Mouse (Mus musculus) CD4-positive, CD25-positive, alpha-beta regulatory T cell, adult 2 months (primary cell): ENCODE measurements around the gene Pfn4.
"Not testable (repeated sequence)": the region's sequence is repeated elsewhere in the genome, so short reads cannot be mapped to it uniquely, and the experiment has no call there.

Source experiments
- DNase-seq: peaks from one replicate; pipeline ENCODE4 v3.0.0-alpha.2; 2012; ENCODE audit warnings: low read depth, low spot score

Gene Pfn4

DNA sequence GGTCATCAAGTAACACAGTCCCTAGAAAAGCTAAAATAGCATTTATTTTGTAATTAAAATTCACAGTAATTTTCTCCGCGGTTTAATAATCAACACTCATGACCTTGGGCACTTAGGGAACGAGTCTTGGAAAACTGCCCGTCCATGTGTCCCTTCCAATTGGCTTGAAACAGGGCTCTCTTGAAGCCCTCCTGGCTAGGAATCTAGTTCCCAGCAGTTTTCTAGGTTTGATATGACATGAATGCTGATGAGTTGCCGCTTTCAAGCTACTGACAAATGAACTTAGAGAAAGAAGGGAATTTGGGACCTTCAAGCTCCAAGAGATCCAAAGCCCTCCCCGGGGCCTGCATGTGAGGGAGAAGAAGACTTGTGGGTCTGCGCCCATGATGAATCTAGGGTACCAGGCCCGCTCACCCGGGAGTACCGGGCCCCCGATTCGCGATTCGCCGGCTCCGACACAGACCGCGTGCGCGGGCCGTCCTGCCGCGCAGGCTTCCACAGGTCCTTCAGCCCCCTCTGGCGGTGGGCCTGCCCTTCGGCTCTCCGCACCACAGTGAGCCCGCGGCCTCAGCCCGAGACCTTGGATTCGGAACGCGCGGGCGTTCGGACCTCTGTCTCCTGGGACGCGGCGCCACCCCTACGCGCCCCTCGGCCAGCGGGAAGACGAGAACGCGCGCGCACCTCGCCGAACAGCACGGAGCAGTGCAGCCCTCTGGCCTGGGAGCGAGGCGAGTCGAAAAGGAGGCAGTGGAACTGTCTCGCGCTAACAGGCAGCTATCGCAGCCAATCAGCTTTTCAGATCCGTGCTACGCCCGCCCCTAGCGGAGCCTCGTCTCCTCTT lies at the start of gene Pfn4, which contains the start of gene Fam228b:
TSS of gene Pfn4 (plus strand) at position 531 of the 841 bp plus-strand sequence.
TSS of gene Fam228b (minus strand) at position 776 of the 841 bp plus-strand sequence.
- peak; percentile 95 for DNase-seq

DNA sequence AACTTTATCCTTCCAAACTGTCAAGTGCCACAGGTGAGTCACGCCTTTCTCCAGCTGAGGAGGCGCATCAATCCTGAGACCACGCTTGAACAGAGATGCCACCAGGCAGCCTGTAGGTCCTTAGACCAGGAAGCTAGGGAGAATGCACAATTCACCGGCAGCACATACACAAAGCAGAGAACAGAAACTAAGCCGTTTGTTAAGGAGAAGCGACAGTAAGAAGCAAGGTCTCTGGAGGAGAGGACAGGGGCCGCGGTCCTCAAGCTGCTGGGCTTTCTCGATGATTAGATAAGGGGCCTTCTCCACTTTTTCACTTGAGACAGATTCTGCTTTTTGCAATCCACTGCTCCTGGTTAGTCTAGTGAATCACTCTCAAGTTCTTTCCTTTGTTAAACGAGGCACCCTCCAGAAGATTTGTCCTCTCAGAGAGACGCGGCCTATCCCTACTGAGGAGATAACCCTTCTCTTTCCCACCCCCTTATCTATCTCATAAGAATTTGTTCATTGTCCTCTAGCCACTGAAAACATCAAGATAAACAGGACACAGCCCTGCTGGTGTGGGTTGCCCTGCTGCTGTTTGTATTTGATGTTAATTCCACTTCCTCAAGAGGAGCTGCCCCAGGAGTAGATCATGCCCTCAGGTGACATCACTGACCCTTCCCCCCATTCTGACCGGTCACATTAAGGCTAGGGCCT lies 49.6 kb upstream of the Pfn4 start:
- no peak for DNase-seq

GRCm38 (mm10) chr12:4719762-4720754 lies 48.8 kb upstream of the Pfn4 start:
- DNase-seq, result peak; percentile 27

DNA sequence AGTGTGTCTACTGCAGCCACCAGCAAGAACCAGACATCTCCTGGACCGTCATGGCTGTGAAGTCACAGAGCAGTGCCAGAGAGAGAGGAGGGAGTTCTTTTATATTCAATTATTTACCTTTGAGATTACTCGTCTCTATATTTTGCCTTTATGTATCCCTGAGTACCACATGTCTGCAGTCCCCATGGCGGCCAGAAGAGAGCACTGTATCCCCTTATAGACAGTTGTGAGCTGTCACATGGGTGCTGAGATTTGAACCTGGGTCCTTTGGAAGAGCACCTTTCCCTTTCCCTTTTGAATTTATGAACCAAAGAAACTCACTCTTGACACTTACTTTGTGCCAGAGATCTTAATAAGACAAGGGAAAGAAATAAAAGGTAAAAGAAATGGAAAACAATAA lies 39.7 kb upstream of the Pfn4 start:
- peak; percentile 30 for DNase-seq

DNA sequence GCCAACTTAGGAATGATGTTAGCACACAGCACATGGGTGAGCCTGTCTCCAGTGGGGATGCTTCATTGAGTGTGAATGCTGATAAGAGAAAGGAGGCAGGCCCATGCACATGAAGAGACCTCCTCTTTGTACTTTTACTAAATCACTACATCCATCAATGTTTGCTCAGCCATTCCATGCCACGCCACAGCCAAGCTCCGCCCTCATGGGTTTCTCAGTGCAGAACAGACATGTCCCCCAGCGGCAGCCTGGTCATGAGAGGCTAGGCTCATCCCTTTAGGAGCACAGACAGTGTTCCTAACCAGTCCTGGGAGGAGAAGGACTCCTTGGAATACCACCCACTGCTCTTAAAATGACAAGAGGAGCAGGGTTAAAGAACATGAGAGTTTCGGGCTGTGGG lies 37.2 kb upstream of the Pfn4 start:
- no peak for DNase-seq

- DNase-seq, result no peak
Measured at GRCm38 (mm10) chr12:4732332-4732731, 36.5 kb upstream of the Pfn4 start.

GRCm38 (mm10) chr12:4738031-4738576 lies 30.7 kb upstream of the Pfn4 start, which contains the start of gene Fam228a:
Fam228a (minus strand) TSS chr12:4738430.
- DNase-seq, result no peak

DNA sequence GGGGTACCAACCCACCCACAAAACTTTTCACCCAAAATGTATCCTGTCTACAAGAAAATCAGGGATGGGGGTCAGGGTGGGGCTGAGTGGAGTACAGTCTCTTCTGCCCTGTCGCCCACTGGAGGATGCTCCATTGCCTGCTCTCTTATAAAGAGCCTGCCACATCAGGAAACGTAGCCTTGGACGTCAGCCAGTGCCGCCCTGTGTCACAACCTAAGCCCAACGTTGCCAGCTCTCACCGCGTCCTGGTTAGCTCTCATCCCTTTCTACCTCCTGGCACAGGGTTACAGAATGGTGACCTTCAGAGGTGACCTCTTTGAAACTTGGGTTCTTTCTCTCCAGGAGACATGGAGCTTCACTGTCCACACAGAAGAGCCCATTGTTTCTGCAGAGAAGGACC lies 28.0 kb upstream of the Pfn4 start:
- no peak for DNase-seq

- no peak for DNase-seq
Measured at GRCm38 (mm10) chr12:4742183-4742582, 26.6 kb upstream of the Pfn4 start.

DNA sequence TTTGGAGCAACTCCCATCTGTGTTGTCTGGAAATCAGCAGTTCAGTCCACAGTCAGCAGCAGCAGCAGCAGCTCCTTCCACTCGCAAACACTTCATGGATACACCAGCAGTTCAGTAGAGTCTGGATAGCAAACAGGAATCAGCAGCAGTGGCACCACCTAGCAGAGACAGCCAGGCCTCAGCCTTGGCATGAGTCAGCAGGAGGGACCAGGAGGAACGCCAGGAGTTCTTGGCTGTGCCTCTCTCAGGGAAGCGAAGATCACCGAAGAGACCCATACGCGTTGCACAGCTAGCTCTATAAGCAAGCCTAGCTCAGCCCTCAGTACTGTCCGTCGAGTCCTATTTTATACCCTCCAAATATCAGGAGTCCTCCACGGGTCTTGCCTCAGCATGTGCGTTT lies 24.3 kb upstream of the Pfn4 start:
- DNase-seq, result no peak

DNA sequence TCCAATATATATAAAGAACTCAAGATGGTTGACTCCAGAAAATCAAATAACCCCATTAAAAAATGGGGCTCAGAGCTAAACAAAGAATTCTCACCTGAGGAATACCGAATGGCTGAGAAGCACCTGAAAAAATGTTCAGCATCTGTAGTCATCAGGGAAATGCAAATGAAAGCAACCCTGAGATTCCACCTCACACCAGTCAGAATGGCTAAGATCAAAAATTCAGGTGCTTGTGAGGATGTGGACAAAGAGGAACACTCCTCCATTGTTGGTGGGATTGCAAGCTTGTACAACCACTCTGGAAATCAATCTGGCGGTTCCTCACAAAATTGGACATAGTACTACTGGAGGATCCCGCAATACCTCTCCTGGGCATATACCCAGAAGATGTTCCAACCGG lies 14.4 kb upstream of the Pfn4 start:
- not testable (repeated sequence) for DNase-seq

- DNase-seq, result no peak
Measured at GRCm38 (mm10) chr12:4757060-4757459, 11.8 kb upstream of the Pfn4 start.

DNA sequence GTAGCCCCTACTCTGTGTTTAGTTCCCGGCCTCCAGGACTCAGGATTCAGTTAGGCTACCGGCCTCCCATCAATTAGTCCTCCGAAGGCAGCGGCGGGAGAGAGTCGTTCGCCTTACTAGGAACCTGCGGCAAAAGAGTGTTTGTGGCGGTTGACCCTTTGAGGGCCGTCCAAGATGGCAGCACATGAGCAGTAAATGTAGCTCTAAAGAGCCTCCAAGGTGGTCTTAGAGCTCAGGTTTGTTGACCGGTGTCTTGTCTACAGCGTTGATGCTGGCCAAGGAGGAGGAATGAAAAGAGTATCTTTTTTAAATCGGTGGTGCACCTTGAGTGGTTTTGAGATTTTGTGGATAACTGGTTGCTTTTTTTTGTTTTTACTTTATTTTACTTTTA lies 506 bp downstream of the Pfn4 start:
- no peak for DNase-seq

GRCm38 (mm10) chr12:4774895-4775587 lies 6.2 kb downstream of the Pfn4 start:
- no peak for DNase-seq

GRCm38 (mm10) chr12:4775588-4775949 lies 6.7 kb downstream of the Pfn4 start:
- DNase-seq, result no peak

DNA sequence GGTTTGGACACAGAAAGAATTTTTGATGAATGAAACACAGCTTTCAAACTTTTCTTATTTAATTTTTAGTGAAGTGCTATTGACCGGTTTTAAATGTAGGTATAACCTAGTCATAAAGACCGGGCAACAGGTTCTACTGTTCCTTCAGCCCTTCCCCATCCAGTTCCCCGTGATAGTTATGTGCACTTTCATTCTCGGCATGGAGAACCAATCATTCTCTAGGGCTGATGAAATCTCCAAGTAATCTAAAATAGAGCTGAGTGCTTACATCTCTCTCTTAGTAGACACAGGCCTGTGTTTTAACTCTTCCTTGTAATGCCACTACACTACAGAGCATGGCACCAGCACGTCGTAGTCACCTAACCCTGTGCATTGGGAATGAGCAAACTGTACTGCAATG lies 8.9 kb downstream of the Pfn4 start:
- DNase-seq, result no peak

DNA sequence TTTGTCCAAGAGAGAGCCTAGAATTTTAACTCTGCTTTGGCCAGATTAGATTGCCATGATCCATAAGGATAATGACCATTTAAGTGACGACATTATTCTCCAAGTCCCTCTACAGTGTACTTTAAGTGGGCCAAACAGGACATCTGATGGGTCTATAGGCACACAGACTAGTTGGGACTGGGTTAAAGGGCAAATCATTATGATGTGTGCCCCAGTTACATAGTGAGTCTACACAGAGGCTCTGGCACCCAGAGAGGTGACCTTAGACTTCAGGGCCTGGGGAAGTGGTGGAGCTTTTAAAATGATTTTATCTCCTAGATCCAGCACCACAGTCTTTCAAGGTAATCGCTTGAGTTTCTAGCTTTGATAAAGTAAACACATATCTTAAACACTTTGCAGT lies 11.4 kb downstream of the Pfn4 start:
- DNase-seq, result no peak

DNA sequence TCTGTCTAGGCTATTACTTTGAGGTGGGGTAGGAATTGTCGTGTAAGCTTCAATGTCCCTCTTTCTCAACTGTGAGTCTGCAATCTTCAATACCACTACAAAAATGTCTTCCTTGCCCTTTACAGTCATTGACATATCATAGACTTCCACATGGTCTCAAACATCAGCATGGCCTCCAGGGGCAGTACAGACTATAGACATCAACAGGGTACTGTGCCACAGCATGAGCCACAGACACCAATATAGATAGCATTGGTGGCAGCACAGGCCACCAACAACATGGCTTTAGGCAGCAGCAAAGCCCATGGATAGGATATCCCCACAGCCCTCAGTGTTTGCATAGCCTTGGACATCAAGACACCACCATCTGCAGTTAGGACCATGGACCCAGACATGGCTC lies 12.4 kb downstream of the Pfn4 start:
- DNase-seq, result no peak

GRCm38 (mm10) chr12:4781725-4782404 lies 13.0 kb downstream of the Pfn4 start:
- not testable (repeated sequence) for DNase-seq

DNA sequence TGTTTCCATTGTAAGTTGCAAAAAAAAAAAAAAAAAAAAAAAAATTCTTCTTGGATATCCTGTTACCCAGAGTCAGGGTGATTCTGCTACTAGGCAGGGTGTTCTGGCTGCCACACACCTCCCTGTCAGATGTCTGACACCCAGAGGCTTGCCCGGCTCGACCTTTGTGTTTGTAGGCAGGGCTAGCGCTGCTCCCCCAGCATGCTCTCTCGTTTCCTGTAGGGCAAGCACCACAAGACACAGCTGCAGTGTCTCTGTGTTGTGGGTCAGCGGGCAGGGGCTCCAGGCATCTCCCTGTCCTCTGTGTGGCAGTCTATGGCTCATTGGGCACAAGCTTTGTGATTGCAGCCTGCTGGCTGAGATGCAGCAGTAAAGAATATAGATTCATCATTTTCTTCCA lies 14.8 kb downstream of the Pfn4 start:
- no peak for DNase-seq
